Mouse (Mus musculus) adrenal gland, postnatal 10 days (tissue): ENCODE results near the gene Myh7. TPM values are rescaled to one million over a fixed set of nuclear protein-coding genes. Genes with fewer than 3 reads are reported as not detected.
"Not testable (repeated sequence)": the region's sequence is repeated elsewhere in the genome, so short reads cannot be mapped to it uniquely, and the experiment has no call there.

Experiments
- DNase-seq: peaks from one replicate; pipeline ENCODE4 v3.0.0; 2021; ENCODE audit warnings: mixed read lengths
- total RNA-seq, 2 experiments: library from RNA; stranded (reverse); gene quantifications; 2 replicates each; pipeline ENCODE4 v1.2.3; 2021

Gene Myh7
- total RNA-seq, 2 experiments from 2014 or later, result 24.9 to 114 TPM

DNA sequence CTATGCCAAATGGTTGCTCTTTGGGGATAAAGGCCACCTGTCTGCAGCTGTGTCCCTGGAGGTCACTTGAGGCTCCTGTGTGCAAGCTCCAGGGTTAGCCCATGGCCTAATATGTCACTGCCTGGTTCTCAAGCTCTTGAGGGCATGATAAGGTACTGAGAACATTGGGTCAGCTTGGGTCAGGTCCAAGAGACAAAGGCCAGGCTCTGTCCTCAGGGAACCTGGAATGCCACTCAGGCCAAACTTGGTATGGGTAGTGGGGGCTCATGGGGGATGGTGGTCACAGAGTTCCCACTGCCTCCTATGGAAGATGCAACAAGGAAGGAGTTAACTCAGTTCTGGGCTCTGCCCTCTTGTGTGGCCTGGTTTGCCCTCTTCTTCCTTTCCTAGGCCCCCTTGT lies 26.1 kb downstream of the Myh7 start:
- no peak for DNase-seq

DNA sequence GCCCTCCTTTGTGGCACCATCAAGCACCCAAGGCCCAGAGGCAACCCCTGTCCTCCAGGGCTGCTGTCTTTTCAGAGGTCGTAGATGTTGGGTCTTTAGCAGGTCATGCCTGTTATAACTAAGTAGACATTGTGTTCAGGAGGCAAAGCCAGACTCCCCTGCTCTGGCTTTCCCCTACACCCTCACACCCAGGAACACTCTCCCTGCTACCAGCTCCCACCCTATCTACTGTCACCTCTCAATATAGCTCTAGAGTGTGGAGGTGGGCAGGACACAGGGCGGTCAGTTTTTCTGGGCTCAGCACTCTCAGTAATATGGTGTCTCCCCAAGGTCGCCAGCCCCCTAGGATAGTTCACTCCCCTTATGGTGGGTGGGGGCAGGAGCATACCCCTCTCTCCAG lies 26.6 kb downstream of the Myh7 start:
- DNase-seq, result no peak

DNA sequence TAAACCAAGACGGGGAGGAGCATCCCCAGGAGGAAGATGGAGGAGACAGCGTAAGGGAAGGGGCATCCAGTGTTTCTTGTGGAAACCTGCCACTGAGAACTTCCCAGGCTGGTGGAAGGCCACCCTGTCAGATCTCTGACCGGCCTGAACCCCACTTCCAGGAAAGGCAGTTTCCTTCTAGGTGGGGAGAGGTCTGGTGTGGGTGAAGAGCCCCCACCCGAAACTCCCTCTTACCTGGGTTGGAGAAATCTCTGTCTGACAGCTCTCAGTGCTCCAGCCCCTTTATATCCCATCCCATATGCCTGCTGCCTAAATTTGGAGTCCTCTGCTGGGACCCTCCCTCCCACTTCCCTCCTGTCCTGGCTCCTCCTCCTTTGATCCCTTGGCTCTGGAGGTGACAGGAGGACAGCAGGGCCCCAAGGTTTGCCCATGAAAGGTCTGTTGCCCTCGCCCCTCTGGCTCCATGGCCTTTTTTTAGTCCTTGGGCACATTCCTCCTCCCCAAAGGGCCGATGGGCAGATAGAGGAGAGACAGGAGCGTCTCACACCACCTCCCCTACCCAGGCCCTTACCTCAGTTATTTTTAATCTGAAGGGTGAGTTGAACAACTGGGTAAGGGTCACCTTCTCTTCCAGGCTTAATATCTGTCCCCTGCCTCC lies 28.0 kb downstream of the Myh7 start, which contains the start of gene Myh6:
Gene Myh6 (minus strand): TSS at position 608 of the 658 bp plus-strand sequence.
- DNase-seq, result no peak

DNA sequence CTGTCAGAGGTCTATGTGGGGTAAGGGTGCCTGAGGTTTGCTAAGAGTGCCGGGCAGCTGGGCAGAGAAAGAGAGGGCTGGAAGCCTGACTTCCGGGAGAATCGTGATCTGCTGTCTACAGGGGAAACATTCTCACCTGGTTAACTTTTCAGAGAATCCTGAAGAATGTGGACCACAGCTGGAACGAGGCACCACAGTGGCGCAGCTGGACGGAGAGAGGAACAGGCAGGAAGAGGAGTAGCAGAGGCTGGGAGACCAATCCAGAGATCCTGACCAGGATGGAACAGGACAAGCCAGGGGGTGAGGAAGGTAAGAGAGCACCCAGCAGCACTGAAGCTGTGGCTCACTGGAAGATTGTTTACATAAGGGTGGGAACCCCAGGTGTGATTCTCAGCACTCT lies 28.8 kb downstream of the Myh7 start:
- DNase-seq, result no peak

DNA sequence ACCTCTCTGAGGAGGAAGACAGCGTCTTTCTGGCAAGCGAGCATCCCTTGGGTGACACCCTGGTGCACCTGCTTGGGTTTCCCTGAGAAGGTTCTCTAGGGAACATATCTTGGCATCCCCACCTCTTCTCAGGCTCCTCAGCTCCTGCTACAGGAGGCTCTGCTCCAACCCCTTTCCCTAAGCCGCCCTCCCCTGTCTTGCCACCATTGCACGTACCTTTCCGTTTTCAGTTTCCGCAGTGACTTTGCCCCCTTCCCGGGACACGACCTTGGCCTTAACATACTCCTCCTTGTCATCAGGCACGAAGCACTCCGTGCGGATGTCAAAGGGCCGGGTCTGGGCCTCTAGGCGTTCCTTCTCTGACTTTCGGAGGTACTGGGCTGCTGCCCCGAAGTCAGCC lies 29.4 kb downstream of the Myh7 start:
- no peak for DNase-seq

DNA sequence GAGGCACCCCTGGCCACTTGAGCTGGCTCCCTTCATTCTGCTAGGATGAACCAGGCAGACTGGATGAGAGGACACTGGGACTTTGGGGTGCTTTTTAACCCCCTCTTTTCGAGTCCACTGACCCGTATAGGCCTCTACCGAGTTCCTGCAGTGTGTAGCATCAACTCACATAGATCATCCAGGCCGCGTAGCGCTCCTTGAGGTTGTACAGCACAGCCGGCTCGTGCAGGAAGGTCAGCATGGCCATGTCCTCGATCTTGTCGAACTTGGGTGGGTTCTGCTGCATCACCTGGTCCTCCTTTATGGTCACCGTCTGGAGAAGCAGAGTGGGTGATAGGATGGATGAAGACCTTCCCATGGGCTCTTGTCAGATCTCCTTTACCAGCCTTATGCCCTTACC lies 30.7 kb downstream of the Myh7 start:
- DNase-seq, result no peak

DNA sequence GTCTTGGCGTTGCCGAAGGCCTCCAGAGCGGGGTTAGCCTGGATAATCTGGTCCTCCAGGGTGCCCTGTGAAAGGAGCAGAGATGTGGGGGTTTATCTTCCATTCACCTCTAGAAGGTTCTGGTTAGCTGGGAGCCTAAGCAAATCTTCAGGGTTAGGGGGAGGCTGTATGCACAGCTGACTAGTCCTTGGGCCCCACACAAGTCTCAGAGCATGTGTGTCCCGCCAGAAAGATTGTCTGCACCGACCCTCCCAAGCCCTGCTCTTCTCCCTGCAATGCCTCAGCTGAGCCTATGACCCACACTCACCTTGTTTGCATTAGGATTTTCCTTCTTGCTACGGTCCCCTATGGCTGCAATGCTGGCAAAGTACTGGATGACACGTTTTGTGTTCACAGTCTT lies 31.7 kb downstream of the Myh7 start:
- no peak for DNase-seq

DNA sequence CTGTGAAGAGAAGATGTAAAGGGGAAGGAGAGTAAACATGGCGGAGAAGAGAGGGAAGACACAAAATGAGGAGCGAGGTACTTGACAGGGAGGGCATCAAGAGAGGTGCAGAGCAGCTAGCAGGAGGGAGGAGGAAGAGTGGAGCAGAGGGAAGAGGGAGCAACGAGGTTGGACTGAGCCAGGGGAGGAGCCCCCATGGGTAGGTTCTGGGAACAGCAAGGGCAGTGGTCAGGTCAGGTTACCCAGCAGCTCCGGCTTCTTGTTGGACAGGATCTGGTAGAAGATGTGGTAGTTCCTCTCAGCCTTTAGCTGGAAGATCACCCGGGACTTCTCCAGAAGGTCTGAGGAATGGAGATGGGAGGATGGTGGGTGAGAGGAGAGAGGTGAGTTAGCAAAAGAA lies 32.9 kb downstream of the Myh7 start:
- no peak for DNase-seq

DNA sequence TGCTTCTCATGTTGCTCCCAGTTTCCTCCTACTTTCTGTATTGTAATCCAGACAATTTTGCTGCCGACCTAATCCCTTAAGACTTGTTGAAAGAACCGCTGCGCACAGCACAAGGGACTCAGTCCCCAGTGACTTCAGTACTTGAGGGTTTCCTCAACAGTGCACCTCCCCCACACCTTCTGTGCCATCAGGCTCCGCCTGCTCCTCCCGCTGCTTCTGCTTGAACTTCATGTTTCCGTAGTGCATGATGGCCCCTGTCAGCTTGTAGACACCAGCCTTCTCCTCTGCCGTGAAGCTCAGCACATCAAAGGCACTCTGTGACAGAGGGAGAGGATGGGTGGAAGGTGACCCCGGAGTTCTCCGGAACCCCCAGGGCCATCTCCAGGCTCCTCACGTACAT lies 33.7 kb downstream of the Myh7 start:
- DNase-seq, result no peak

DNA sequence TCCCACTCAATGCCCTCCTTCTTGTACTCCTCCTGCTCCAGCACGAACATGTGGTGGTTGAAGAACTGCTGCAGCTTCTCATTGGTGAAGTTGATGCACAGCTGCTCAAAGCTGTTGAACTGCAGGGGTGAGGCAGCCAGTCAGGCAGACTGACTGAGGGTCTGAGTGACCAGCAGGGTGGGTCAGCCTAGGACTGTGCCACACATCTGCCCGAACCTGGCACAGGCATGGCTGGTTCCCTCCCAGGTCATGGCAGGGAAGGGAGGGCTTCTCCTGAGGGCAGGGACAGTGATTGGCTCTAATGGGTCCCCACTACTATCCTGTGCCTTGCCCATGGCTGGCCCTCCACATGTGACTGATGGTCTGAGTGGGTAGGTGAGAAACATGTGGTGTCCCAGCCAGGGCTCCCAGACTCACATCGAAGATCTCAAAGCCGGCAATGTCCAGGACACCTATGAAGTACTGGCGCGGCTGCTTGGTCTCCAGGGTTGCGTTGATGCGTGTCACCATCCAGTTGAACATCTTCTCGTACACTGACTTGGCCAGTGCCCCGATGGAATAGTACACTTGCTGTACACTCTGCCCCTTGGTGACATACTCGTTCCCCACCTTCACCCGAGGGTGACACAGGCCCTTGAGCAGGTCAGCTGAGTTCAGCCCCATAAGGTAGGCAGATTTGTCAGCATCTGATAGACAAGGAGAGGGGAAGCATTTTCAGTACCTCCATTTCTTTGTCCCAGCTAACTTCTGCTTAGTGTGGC lies 34.4 kb downstream of the Myh7 start:
- not testable (repeated sequence) for DNase-seq

DNA sequence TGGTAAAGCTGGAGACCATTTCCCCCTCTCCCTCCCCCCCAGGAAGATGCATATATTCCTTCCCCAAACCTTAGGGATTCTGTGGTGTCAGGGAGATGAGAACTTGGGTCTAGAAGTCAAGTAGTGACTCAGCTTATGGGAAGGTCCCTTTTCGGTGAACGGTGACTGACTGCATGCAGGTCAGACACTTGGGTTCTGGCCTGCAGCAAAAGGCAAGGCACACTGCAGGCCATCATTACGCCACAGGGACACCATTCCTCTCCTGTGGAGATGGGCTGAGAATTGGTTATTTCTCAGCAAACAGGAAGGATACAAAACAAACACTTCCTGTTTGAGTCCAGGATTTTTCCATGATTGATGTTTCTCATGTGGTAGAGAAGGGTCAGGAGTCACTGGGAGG lies 35.2 kb downstream of the Myh7 start:
- no peak for DNase-seq

DNA sequence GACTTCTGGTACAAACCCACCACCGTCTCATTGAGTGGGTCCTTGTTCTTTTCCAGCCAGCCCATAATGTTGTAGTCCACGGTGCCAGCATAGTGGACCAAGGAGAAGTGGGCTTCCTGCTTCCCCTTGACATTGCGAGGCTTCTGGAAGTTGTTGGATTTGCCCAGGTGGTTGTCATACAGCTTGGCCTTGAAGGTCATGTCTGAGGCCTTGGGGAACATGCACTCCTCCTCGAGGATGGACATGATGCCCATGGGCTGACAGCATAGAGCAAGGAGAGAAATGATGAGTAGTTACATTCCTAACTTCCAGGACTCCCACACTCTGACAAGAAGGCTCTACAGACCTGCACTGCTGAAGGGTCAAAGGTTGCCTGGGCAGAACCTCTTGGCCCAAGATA lies 35.9 kb downstream of the Myh7 start:
- no peak for DNase-seq

DNA sequence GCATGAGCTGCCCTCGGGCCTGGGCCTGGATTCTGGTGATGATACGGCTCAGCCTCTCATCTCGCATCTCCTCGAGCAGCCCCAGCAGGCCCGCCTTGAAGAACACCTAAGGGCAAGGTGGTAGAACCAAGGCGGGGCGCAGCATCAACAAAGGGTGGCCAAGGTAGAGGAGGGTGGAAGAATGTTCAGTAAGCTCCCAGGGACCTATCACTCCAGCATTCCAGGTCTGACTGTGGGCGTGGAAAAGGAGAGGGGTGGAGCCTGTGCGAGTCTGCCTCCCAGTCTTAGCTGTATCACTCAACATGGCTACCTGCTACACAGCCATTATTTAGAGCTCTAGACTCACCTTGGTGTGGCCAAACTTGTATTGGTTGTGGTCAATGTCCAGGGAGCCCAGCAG lies 37.9 kb downstream of the Myh7 start:
- no peak for DNase-seq

DNA sequence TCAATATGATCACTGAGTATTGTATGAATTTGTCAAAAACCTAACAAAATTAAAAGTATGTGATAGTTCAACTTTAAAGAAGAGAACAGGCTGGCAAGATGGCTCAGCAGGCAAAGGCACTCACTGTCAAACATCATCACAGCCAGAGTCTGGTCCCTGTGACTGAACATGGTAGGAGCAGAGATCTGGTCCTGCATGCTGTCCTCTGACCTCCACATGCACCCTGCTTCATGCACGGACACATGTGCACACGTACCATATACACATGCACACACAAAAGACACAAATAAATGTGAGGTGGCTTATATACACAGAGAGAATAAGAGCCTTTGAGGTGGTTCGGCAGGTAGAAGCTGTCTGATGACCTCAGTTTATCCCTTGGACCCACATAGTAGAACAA lies 38.9 kb downstream of the Myh7 start:
- DNase-seq, result no peak

DNA sequence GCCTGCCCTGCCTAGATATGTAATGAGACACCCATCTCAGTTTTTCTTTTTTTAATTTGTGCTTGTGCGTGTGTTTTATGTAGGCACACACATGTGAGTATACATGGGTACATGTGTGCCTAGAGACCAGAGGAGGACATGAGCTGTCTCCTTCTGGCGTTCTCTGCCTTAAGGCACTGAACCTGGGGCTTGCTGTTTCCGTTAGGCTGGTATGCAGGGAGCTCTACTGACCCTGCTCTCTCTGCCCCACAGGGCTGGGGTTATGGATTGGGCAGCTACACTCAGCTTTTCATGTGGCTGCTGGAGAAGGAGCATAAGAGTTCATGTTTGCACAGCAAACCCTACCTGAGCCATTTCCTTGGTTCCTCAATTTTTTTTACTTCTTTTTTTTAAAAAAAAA lies 40.0 kb downstream of the Myh7 start:
- DNase-seq, result no peak

DNA sequence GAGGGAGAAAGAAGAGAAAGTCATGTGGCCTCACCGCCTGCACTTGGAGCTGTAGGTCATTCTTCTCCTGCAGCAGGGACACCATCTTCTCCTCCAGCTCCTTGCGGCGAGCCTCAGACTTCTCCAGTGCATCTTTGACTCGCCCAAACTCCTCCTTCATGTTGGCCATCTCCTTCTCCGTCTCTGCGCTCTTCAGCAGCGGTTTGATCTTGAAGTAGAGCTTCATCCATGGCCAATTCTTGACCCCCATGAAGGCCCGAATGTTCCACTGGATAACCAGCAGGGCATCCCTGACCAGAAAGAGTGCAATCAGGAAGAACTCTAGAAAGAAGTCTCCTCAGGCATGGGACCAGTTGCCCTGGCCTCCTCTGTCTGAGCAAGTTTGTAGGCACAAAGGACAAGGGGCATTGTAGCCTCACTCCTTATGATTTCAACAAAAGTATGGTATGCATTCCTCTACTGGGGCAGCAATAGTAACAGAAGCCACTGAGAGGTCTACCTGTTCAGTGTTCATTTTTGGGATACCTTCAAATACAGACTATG lies 40.7 kb downstream of the Myh7 start:
- no peak for DNase-seq

DNA sequence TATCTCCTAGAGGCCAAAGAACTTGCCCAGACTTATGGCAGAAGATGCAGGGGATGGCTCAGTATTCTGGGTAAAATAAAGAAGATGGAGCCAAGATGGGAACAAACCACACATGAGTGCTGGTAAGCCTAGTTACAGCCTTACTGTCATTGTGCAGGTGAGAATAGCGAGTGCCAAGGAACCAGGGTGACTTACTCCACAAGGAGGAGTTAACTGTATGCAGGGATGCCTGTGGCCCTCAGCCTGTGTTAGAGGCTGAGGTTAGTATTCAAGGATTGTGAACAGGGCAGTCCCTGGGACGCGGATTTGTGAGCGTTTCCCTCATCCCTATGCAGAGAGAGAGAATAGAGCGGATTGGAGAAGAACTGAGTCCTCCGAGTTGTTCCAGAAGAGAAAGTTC lies 42.8 kb downstream of the Myh7 start:
- DNase-seq, result no peak

DNA sequence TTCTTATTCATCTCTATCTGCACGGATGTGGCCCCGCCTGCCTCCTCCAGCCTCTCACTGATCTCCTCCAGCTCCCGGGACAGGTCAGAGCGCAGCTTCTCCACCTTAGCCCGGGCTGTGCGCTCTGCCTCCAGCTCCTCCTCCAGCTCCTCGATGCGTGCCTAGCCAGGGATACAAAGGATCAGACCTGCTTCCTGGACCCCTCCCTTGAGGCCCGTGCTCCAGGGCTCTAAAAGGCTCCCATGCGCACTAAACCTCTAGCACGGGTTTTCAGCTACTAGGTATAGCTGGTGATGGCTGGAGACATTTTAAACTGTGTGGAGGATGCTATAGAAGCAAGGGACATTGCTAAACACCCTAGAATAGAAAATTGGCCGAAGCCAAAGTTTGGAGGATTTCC lies 43.9 kb downstream of the Myh7 start:
- DNase-seq, result no peak

DNA sequence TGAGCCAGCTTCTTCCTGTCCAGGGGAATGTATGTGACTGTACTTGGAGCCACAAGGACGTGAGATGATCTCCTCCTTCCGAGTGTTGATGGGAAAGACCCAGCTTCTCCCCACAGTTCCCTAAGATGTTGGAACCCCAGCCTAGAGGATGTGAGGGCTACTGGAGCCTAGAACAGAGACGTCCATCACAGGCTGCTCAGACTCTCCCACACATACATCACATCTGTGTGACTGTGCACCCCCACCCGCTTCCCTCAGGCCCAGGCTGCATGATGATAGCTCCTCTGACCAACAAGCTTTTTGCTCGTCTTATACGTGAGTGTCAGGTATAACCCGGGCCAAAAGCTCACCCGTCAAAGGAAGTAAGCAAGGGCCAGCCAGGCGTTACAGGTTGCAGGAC lies 45.6 kb downstream of the Myh7 start:
- no peak for DNase-seq

DNA sequence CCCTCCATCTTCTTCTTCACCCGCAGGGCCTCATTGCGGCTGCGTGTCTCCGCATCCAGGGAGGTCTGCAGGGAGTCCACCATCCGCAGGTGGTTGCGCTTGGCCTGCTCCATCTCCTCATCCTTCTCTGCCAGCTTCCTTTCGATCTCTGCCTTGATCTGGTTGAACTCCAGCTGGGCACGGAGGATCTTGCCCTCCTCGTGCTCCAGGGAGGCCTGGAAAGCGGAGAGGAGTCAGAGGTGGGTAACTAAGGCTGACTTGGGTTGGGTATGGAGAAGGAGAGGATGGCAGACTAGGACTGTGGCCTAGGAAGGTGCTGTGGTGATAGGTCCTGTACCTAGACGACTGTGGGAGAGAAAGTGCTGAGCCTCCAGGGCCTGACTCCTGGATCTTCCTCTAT lies 47.4 kb downstream of the Myh7 start:
- DNase-seq, result not testable (repeated sequence)

DNA sequence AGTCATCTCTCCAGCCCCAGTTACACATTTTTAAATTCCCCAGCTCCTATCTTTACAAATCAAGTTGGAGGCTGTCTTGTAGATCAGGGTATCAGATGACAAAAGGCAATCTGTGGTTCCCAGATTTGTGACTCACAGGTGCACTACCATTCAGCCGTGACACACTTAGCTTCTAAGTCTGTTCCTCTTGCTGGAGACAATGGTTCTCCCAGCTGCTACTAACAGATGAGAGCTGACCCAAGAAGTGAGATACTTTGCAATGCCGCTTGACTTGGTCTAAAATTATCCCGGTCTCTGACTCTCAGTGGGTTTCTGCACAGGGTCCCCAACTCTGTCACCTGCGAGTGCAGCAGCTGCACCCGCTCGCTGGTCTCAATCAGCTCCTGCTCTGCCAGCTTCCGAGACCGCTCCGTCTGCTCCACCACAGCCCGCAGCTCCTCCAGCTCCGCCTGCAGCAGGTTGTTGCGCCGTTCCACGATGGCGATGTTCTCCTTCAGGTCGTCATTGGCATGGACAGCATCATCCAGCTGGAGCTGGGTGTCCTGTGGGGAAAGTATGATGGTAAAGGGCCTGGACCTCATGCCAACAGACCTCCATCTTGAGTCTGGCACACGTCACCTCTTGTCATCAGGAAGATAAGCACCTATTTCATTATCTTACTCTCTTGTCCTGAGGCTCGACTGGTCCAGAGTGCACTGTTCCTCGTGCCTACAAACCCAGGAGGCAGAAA lies 48.3 kb downstream of the Myh7 start:
- DNase-seq, result no peak

DNA sequence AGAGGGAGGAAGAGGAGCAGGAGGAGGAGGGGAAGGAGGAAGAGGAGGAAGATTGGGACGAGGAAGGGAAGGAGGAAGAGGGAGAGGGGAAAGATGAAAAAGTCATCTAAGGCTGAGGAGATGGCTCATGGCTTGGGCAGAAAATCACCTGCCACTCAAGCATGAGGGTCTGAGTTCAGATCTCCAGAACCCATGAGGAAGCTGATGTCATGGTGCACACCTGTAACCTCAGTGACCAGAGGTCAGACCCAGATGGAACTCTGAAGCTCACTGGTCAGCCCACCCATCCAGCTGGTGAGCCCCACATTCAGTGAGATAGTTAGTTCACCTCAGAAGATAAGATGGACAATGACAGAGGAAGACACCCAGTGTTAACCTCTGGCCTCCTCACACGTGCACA lies 49.5 kb downstream of the Myh7 start:
- no peak for DNase-seq

DNA sequence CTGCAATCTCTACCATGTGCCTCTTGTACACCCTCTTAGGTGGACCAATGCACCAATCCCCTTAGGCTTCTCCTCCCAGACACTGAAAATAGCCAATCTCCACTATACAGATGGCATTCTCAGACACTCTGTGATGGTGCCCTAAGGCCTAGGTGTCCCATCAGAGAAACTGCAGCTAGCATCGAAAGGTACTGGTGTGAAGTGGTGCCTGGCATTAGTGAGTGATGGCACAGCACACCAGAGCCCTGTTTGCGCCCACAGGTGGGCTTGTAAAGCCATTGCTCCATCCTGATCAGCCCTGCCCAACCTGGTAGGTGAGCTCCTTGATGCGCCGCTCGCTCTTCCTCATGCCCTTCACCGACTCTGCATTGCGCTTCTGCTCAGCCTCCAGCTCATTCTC lies 50.5 kb downstream of the Myh7 start:
- DNase-seq, result no peak
